Mouse (Mus musculus): Measurements from ENCODE around the gene Nrde2. TPM values are rescaled to one million over a fixed set of nuclear protein-coding genes. Genes with fewer than 3 reads are reported as not detected.
A peak's percentile ranks its signal among the peaks of the same experiment; 100 is the strongest.

Nrde2 gene
- polyA plus RNA-seq, 1 experiment from 2014 or later, result 14.4 TPM

- no peak for DNase-seq (ENCODE audit: low spot score)
- WGBS, result 93% methylated on average over 11 of the region's 11 CpGs
- no peak overlapping the region for H3K9ac ChIP-seq (ENCODE audit: low read length)
- H3K4me1 ChIP-seq (replicated peaks; ENCODE audit: control insufficient read depth, insufficient read depth, low read length), result no peaks in the 10 kb centered on the region
- H3K4me2 ChIP-seq (ENCODE audit: low read depth, low read length, severe bottlenecking), result no peak overlapping the region
- no peak overlapping the region for H3K27ac ChIP-seq (ENCODE audit: low read depth, low read length)
- H3K36me3 ChIP-seq (ENCODE audit: control insufficient read depth, insufficient read depth, low read length), result peaks cover 11% of the 10 kb centered on the region; the same call in 1 of the 2 replicates
- H3K9me3 ChIP-seq (ENCODE audit: control insufficient read depth, low read length), result no peaks in the 10 kb centered on the region
- no peaks in the 10 kb centered on the region for H3K27me3 ChIP-seq (ENCODE audit: control insufficient read depth, insufficient read depth, low read length)
- ATAC-seq (replicated peaks; ENCODE audit: low FRiP score), result no peak
- H3K4me3 ChIP-seq (ENCODE audit: low read depth, low read length), result no peak overlapping the region
These were observed 16.5 kb downstream of the Nrde2 start for GRCm38 (mm10) chr12:100142848-100143523.

- Histone ChIP-seq H3K27me3 (ENCODE audit: control insufficient read depth, insufficient read depth, low read length) (no peaks in the 10 kb centered on the region), H3K9me3 (ENCODE audit: control insufficient read depth, low read length) (no peaks in the 10 kb centered on the region), H3K27ac (ENCODE audit: low read depth, low read length) (no peak overlapping the region), H3K4me1 (replicated peaks; ENCODE audit: control insufficient read depth, insufficient read depth, low read length) (no peaks in the 10 kb centered on the region), H3K4me3 (ENCODE audit: low read depth, low read length) (no peak overlapping the region), H3K36me3 (ENCODE audit: control insufficient read depth, insufficient read depth, low read length) (peaks cover 6% of the 10 kb centered on the region; the same call in 1 of the 2 replicates), H3K9ac (ENCODE audit: low read length) (no peak overlapping the region), H3K4me2 (ENCODE audit: low read depth, low read length, severe bottlenecking) (no peak overlapping the region)
- DNase-seq (ENCODE audit: low spot score), result no peak
- 92% methylated on average over 3 of the region's 3 CpGs for WGBS
- ATAC-seq (replicated peaks; ENCODE audit: low FRiP score), result no peak
These were observed 24.3 kb downstream of the Nrde2 start for GRCm38 (mm10) chr12:100135117-100135516.

GRCm38 (mm10) chr12:100134395-100134936 lies 25.0 kb downstream of the Nrde2 start:
- ATAC-seq (replicated peaks; ENCODE audit: low FRiP score) (no peak), DNase-seq (ENCODE audit: low spot score) (no peak)
- H3K4me2 ChIP-seq (ENCODE audit: low read depth, low read length, severe bottlenecking), result no peak overlapping the region
- WGBS, result 90% methylated on average over 11 of the region's 11 CpGs
- no peaks in the 10 kb centered on the region for H3K4me1 ChIP-seq (replicated peaks; ENCODE audit: control insufficient read depth, insufficient read depth, low read length)
- no peak overlapping the region for H3K9ac ChIP-seq (ENCODE audit: low read length)
- H3K36me3 ChIP-seq (ENCODE audit: control insufficient read depth, insufficient read depth, low read length), result peaks cover 4% of the 10 kb centered on the region; the same call in 1 of the 2 replicates
- H3K27ac ChIP-seq (ENCODE audit: low read depth, low read length), result no peak overlapping the region
- no peaks in the 10 kb centered on the region for H3K27me3 ChIP-seq (ENCODE audit: control insufficient read depth, insufficient read depth, low read length)
- H3K4me3 ChIP-seq (ENCODE audit: low read depth, low read length), result no peak overlapping the region
- H3K9me3 ChIP-seq (ENCODE audit: control insufficient read depth, low read length), result no peaks in the 10 kb centered on the region

GRCm38 (mm10) chr12:100131655-100132054 lies 27.8 kb downstream of the Nrde2 start:
- Histone ChIP-seq H3K9ac (ENCODE audit: low read length) (no peak overlapping the region), H3K9me3 (ENCODE audit: control insufficient read depth, low read length) (no peaks in the 10 kb centered on the region), H3K4me2 (ENCODE audit: low read depth, low read length, severe bottlenecking) (no peak overlapping the region), H3K36me3 (ENCODE audit: control insufficient read depth, insufficient read depth, low read length) (no peaks in the 10 kb centered on the region; the same call in 1 of the 2 replicates), H3K4me1 (replicated peaks; ENCODE audit: control insufficient read depth, insufficient read depth, low read length) (no peaks in the 10 kb centered on the region), H3K27ac (ENCODE audit: low read depth, low read length) (no peak overlapping the region), H3K27me3 (ENCODE audit: control insufficient read depth, insufficient read depth, low read length) (no peaks in the 10 kb centered on the region), H3K4me3 (ENCODE audit: low read depth, low read length) (no peak overlapping the region)
- WGBS, result 48% methylated on average over 8 of the region's 8 CpGs
- no peak for ATAC-seq (replicated peaks; ENCODE audit: low FRiP score)
- DNase-seq (ENCODE audit: low spot score), result peak; percentile 77

GRCm38 (mm10) chr12:100131167-100131566 lies 28.3 kb downstream of the Nrde2 start:
- Histone ChIP-seq H3K9me3 (ENCODE audit: control insufficient read depth, low read length) (no peaks in the 10 kb centered on the region), H3K4me3 (ENCODE audit: low read depth, low read length) (no peak overlapping the region), H3K9ac (ENCODE audit: low read length) (no peak overlapping the region), H3K4me2 (ENCODE audit: low read depth, low read length, severe bottlenecking) (no peak overlapping the region), H3K4me1 (replicated peaks; ENCODE audit: control insufficient read depth, insufficient read depth, low read length) (no peaks in the 10 kb centered on the region), H3K36me3 (ENCODE audit: control insufficient read depth, insufficient read depth, low read length) (no peaks in the 10 kb centered on the region; the same call in 1 of the 2 replicates), H3K27ac (ENCODE audit: low read depth, low read length) (no peak overlapping the region), H3K27me3 (ENCODE audit: control insufficient read depth, insufficient read depth, low read length) (no peaks in the 10 kb centered on the region)
- DNase-seq (ENCODE audit: low spot score), result no peak
- 90% methylated on average over 9 of the region's 9 CpGs for WGBS
- ATAC-seq (replicated peaks; ENCODE audit: low FRiP score), result no peak

GRCm38 (mm10) chr12:100128961-100129360 lies 30.5 kb downstream of the Nrde2 start:
- WGBS, result 88% methylated on average over 8 of the region's 8 CpGs
- no peak for DNase-seq (ENCODE audit: low spot score)
- Histone ChIP-seq H3K4me1 (replicated peaks; ENCODE audit: control insufficient read depth, insufficient read depth, low read length) (no peaks in the 10 kb centered on the region), H3K4me2 (ENCODE audit: low read depth, low read length, severe bottlenecking) (no peak overlapping the region), H3K27ac (ENCODE audit: low read depth, low read length) (no peak overlapping the region), H3K4me3 (ENCODE audit: low read depth, low read length) (no peak overlapping the region), H3K9ac (ENCODE audit: low read length) (no peak overlapping the region), H3K36me3 (ENCODE audit: control insufficient read depth, insufficient read depth, low read length) (peaks cover 7% of the 10 kb centered on the region), H3K9me3 (ENCODE audit: control insufficient read depth, low read length) (no peaks in the 10 kb centered on the region), H3K27me3 (ENCODE audit: control insufficient read depth, insufficient read depth, low read length) (no peaks in the 10 kb centered on the region)
- no peak for ATAC-seq (replicated peaks; ENCODE audit: low FRiP score)

GRCm38 (mm10) chr12:100128522-100128921 lies 30.9 kb downstream of the Nrde2 start:
- 88% methylated on average over 6 of the region's 6 CpGs for WGBS
- H3K27ac ChIP-seq (ENCODE audit: low read depth, low read length), result no peak overlapping the region

GRCm38 (mm10) chr12:100127866-100128480 lies 31.5 kb downstream of the Nrde2 start:
- peaks cover 15% of the 10 kb centered on the region for H3K36me3 ChIP-seq (ENCODE audit: control insufficient read depth, insufficient read depth, low read length)
- 82% methylated on average over 8 of the region's 8 CpGs for WGBS

More at GRCm38 (mm10) chr12:100128522-100128921, 30.9 kb downstream of the Nrde2 start:
- Histone ChIP-seq H3K27me3 (ENCODE audit: control insufficient read depth, insufficient read depth, low read length) (no peaks in the 10 kb centered on the region), H3K9me3 (ENCODE audit: control insufficient read depth, low read length) (no peaks in the 10 kb centered on the region), H3K4me2 (ENCODE audit: low read depth, low read length, severe bottlenecking) (no peak overlapping the region), H3K4me3 (ENCODE audit: low read depth, low read length) (no peak overlapping the region), H3K36me3 (ENCODE audit: control insufficient read depth, insufficient read depth, low read length) (peaks cover 11% of the 10 kb centered on the region), H3K4me1 (replicated peaks; ENCODE audit: control insufficient read depth, insufficient read depth, low read length) (no peaks in the 10 kb centered on the region), H3K9ac (ENCODE audit: low read length) (no peak overlapping the region)
- DNase-seq (ENCODE audit: low spot score) (no peak), ATAC-seq (replicated peaks; ENCODE audit: low FRiP score) (no peak)

More at GRCm38 (mm10) chr12:100127866-100128480, 31.5 kb downstream of the Nrde2 start:
- Histone ChIP-seq H3K27ac (ENCODE audit: low read depth, low read length) (no peak overlapping the region), H3K9me3 (ENCODE audit: control insufficient read depth, low read length) (no peaks in the 10 kb centered on the region), H3K27me3 (ENCODE audit: control insufficient read depth, insufficient read depth, low read length) (no peaks in the 10 kb centered on the region), H3K9ac (ENCODE audit: low read length) (no peak overlapping the region), H3K4me3 (ENCODE audit: low read depth, low read length) (no peak overlapping the region), H3K4me2 (ENCODE audit: low read depth, low read length, severe bottlenecking) (no peak overlapping the region), H3K4me1 (replicated peaks; ENCODE audit: control insufficient read depth, insufficient read depth, low read length) (no peaks in the 10 kb centered on the region)
- no peak for DNase-seq (ENCODE audit: low spot score)
- ATAC-seq (replicated peaks; ENCODE audit: low FRiP score), result no peak
